Mouse (Mus musculus) inflammation-experienced regulatory T-cells, adult 16 weeks (primary cell): ENCODE results near the gene Snf8. TPM values are rescaled to one million over a fixed set of nuclear protein-coding genes. Genes with fewer than 3 reads are reported as not detected.

ENCODE experiments used
- polyA plus RNA-seq: library from polyadenylated mRNA; unstranded; fragments of 100-300 nt; shearing (Covaris generic); gene quantifications from one replicate; pipeline ENCODE4 v1.2.1, GENCODE M21; 2017

Gene Snf8
- polyA plus RNA-seq: 82.5 TPM

GRCm38 (mm10) chr11:96034596-96035052 lies at the start of gene Snf8:
Snf8 (plus strand) TSS chr11:96034885.

GRCm38 (mm10) chr11:96005403-96006271 lies 29.0 kb upstream of the Snf8 start, which contains the start of gene Igf2bp1:
Igf2bp1 (minus strand) TSS chr11:96005940.

GRCm38 (mm10) chr11:96065215-96065911 lies 30.7 kb downstream of the Snf8 start, which contains the start of gene Ube2z:
Ube2z (minus strand) TSS chr11:96065388.

GRCm38 (mm10) chr11:96075509-96076220 lies 41.0 kb downstream of the Snf8 start, which contains the start of gene Atp5g1:
Atp5g1 (minus strand) TSS chr11:96075670.

Other genes with a start within 250 kb of the Snf8 start
- gene Phospho1, start 210.4 kb upstream of the Snf8 start, polyA plus RNA-seq: not detected
- gene Gngt2, start 197.7 kb upstream of the Snf8 start, polyA plus RNA-seq: 47.1 TPM
- gene Abi3, start 192.4 kb upstream of the Snf8 start, polyA plus RNA-seq: 75.8 TPM
- not detected for gene B4galnt2, start 120.0 kb upstream of the Snf8 start, polyA plus RNA-seq
- gene Igf2bp1, start 28.9 kb upstream of the Snf8 start, polyA plus RNA-seq: not detected
- not detected for gene Gip, start 10.3 kb upstream of the Snf8 start, polyA plus RNA-seq
- gene Ube2z, start 30.5 kb downstream of the Snf8 start, polyA plus RNA-seq: 10.2 TPM
- 380 TPM for gene Atp5g1, start 40.8 kb downstream of the Snf8 start, polyA plus RNA-seq
- gene Calcoco2, start 77.1 kb downstream of the Snf8 start, polyA plus RNA-seq: not detected
- not detected for gene Ttll6, start 98.9 kb downstream of the Snf8 start, polyA plus RNA-seq
- gene Hoxb13, start 159.4 kb downstream of the Snf8 start, polyA plus RNA-seq: not detected
- gene Hoxb9, start 236.6 kb downstream of the Snf8 start, polyA plus RNA-seq: not detected
- gene Hoxb8, start 247.0 kb downstream of the Snf8 start, polyA plus RNA-seq: not detected